Mouse (Mus musculus): ENCODE data around the gene Bnc2. TPM values are rescaled to one million over a fixed set of nuclear protein-coding genes. Genes with fewer than 3 reads are reported as not detected.

Bnc2 gene
- polyA plus RNA-seq, 1 experiment from 2014 or later, result 16.2 TPM

GRCm38 (mm10) chr4:84308226-84308862 lies 366.7 kb downstream of the Bnc2 start:
- no peak overlapping the region for H3K4me3 ChIP-seq (ENCODE audit: low read depth, low read length)
- no peaks in the 10 kb centered on the region for H3K4me1 ChIP-seq (ENCODE audit: control insufficient read depth, insufficient read depth, low read length)
- no peaks in the 10 kb centered on the region for H3K36me3 ChIP-seq (ENCODE audit: control insufficient read depth, insufficient read depth, low read length)
- no peak overlapping the region for H3K4me2 ChIP-seq (ENCODE audit: low read depth, low read length)
- no peak overlapping the region for H3K27ac ChIP-seq (ENCODE audit: low read depth, low read length)
- no peaks in the 10 kb centered on the region for H3K9me3 ChIP-seq (ENCODE audit: control insufficient read depth, low read length)
- 15% methylated on average over 4 of the region's 4 CpGs for WGBS
- H3K27me3 ChIP-seq (ENCODE audit: control insufficient read depth, insufficient read depth, low read length), result no peaks in the 10 kb centered on the region
- H3K9ac ChIP-seq (replicated peaks; ENCODE audit: low read depth, low read length), result no peak overlapping the region
- no peak for ATAC-seq (ENCODE audit: low read depth)

DNA sequence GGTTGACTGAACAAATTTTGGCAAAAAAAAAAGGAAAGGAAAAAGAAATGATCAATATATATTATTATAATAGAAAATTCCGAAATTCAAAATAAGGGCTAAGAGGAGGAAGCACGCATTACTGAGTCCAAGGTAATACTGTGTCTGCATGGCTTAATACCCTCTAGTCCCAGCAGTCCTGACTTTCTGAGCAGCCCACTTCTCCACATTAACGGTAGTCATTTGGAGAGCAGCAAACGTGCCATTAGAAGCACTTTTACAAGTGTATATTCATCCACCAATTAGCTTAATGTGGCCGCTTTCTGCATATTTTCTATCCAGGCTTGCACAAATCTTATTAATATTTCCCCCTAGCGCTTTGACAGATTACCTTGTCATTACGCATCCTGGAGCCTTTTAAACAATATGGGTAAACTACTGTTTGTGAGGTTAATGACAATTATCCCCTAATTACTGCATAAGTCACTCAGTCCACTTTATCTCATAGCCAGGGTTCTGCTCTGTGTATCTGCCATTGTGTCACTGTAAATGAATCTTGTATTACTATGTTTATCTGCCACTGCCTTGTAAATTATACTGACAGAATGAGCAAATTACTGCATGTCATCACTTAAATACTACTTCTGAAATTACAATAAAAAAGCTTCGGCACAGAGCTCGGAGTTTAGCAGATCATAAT lies 368.0 kb downstream of the Bnc2 start:
- Histone ChIP-seq H3K9ac (replicated peaks; ENCODE audit: low read depth, low read length) (no peak overlapping the region), H3K4me3 (ENCODE audit: low read depth, low read length) (no peak overlapping the region), H3K4me2 (ENCODE audit: low read depth, low read length) (no peak overlapping the region), H3K4me1 (ENCODE audit: control insufficient read depth, insufficient read depth, low read length) (no peaks in the 10 kb centered on the region), H3K27me3 (ENCODE audit: control insufficient read depth, insufficient read depth, low read length) (no peaks in the 10 kb centered on the region), H3K27ac (ENCODE audit: low read depth, low read length) (no peak overlapping the region), H3K36me3 (ENCODE audit: control insufficient read depth, insufficient read depth, low read length) (no peaks in the 10 kb centered on the region), H3K9me3 (ENCODE audit: control insufficient read depth, low read length) (no peaks in the 10 kb centered on the region)
- 58% methylated on average over 9 of the region's 9 CpGs for WGBS
- 0 out of 2 replicates have a peak, but pooled peaks have one; percentile 28 for ATAC-seq (ENCODE audit: low read depth)

GRCm38 (mm10) chr4:84302949-84303348 lies 372.1 kb downstream of the Bnc2 start:
- Histone ChIP-seq H3K4me1 (ENCODE audit: control insufficient read depth, insufficient read depth, low read length) (no peaks in the 10 kb centered on the region), H3K9me3 (ENCODE audit: control insufficient read depth, low read length) (peaks cover 3% of the 10 kb centered on the region; the same call in 1 of the 2 replicates), H3K27me3 (ENCODE audit: control insufficient read depth, insufficient read depth, low read length) (no peaks in the 10 kb centered on the region), H3K9ac (replicated peaks; ENCODE audit: low read depth, low read length) (no peak overlapping the region), H3K4me2 (ENCODE audit: low read depth, low read length) (no peak overlapping the region), H3K36me3 (ENCODE audit: control insufficient read depth, insufficient read depth, low read length) (no peaks in the 10 kb centered on the region), H3K27ac (ENCODE audit: low read depth, low read length) (no peak overlapping the region), H3K4me3 (ENCODE audit: low read depth, low read length) (no peak overlapping the region)
- ATAC-seq (ENCODE audit: low read depth), result no peak
- 74% methylated on average over 3 of the region's 3 CpGs for WGBS

DNA sequence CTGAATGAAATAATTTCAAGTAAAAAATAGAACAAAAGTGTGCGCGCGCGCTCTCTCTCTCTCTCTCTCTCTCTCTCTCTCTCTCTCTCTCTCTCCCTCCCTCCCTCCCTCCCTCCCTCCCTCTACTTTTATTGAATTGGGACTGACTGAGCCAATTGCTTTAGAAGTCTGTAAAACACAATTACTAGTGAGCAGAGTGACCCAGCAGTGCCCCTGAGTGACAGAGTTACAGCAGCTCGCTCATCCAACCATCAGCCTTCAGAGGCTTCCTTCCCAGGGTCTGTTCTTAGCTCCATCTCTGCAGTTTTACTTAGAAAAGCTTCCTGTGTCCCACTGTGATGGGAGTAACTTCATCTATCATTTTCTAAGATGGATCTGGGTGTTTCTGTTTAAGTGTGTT lies 389.9 kb downstream of the Bnc2 start:
- Histone ChIP-seq H3K4me3 (ENCODE audit: low read depth, low read length) (no peak overlapping the region), H3K27me3 (ENCODE audit: control insufficient read depth, insufficient read depth, low read length) (no peaks in the 10 kb centered on the region), H3K9me3 (ENCODE audit: control insufficient read depth, low read length) (no peaks in the 10 kb centered on the region), H3K36me3 (ENCODE audit: control insufficient read depth, insufficient read depth, low read length) (no peaks in the 10 kb centered on the region), H3K4me2 (ENCODE audit: low read depth, low read length) (no peak overlapping the region), H3K9ac (replicated peaks; ENCODE audit: low read depth, low read length) (no peak overlapping the region), H3K4me1 (ENCODE audit: control insufficient read depth, insufficient read depth, low read length) (0 out of 2 replicates have a peak, but pooled peaks cover 8% of the 10 kb centered on the region), H3K27ac (ENCODE audit: low read depth, low read length) (no peak overlapping the region)
- 25% methylated on average over 5 of the region's 5 CpGs for WGBS
- no peak for ATAC-seq (ENCODE audit: low read depth)

DNA sequence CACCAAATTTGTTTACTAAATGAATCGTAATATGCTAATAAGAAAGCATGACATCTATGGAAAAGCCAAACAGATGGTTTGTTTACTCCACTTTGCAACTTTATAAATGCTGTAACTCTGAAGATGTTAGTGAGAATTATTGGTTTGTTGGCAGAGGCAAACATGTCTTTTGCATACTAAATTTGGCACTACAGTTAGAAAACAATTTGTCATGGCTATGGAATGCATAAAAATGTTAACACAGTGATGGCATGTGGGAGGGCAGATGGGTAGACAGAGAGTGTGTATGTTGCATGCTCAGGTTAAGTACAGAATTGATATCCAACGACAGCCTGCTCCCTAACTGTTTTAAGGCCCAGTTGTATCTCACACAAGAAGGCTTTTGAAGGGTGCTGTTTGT lies 392.4 kb downstream of the Bnc2 start:
- H3K27ac ChIP-seq (ENCODE audit: low read depth, low read length), result no peak overlapping the region
- 0 out of 2 replicates have a peak, but pooled peaks cover 8% of the 10 kb centered on the region for H3K4me1 ChIP-seq (ENCODE audit: control insufficient read depth, insufficient read depth, low read length)
- H3K27me3 ChIP-seq (ENCODE audit: control insufficient read depth, insufficient read depth, low read length), result no peaks in the 10 kb centered on the region
- no peak for ATAC-seq (ENCODE audit: low read depth)
- H3K36me3 ChIP-seq (ENCODE audit: control insufficient read depth, insufficient read depth, low read length), result no peaks in the 10 kb centered on the region
- H3K4me3 ChIP-seq (ENCODE audit: low read depth, low read length), result no peak overlapping the region
- WGBS, result 74% methylated on average over 2 of the region's 2 CpGs
- no peak overlapping the region for H3K4me2 ChIP-seq (ENCODE audit: low read depth, low read length)
- H3K9me3 ChIP-seq (ENCODE audit: control insufficient read depth, low read length), result no peaks in the 10 kb centered on the region
- H3K9ac ChIP-seq (replicated peaks; ENCODE audit: low read depth, low read length), result no peak overlapping the region

DNA sequence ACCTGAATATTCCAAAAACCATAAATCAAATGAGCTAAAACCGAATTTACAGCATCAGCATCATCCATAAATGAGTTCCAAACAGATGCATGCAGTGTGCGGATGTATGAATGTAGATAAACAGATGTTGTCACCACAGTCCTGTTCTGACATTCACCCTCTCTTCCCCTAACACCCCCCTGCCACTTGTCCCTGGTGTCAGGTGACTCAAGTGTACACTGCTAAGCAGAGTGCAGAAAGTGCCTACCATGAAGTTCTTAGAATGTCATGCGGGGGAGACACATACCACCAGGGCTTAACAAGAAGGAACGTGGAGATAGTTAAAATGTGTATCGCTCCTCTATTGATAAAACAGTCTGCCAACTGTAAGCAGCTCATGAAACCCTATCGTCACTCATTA lies 396.9 kb downstream of the Bnc2 start:
- H3K27ac ChIP-seq (ENCODE audit: low read depth, low read length), result no peak overlapping the region
- no peak overlapping the region for H3K4me2 ChIP-seq (ENCODE audit: low read depth, low read length)
- H3K27me3 ChIP-seq (ENCODE audit: control insufficient read depth, insufficient read depth, low read length), result no peaks in the 10 kb centered on the region
- no peak overlapping the region for H3K4me3 ChIP-seq (ENCODE audit: low read depth, low read length)
- H3K9me3 ChIP-seq (ENCODE audit: control insufficient read depth, low read length), result no peaks in the 10 kb centered on the region
- no peak for ATAC-seq (ENCODE audit: low read depth)
- WGBS, result 83% methylated on average over 6 of the region's 6 CpGs
- no peak overlapping the region for H3K9ac ChIP-seq (replicated peaks; ENCODE audit: low read depth, low read length)
- H3K4me1 ChIP-seq (ENCODE audit: control insufficient read depth, insufficient read depth, low read length), result 0 out of 2 replicates have a peak, but pooled peaks cover 3% of the 10 kb centered on the region
- no peaks in the 10 kb centered on the region for H3K36me3 ChIP-seq (ENCODE audit: control insufficient read depth, insufficient read depth, low read length)

DNA sequence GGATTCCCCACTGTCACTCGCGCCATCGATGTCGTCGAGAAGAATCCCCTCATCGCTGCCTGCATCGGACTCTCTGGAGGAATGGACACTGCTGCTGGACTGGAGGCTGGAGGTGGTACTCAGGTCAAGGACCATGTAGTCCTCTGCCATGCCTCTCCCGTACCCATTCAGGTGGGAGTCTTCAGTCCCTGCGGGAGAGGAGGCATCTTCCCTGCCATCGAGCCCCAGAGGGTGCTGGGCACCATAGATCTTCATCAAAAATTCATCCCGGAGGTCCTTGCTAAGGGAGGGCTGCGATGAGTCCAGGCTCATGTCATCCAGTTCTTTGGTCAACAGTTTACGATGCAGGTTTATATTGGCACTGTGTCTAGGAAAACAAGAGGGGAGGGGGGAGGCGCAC lies 399.0 kb downstream of the Bnc2 start:
- no peak for ATAC-seq (ENCODE audit: low read depth)
- H3K4me2 ChIP-seq (ENCODE audit: low read depth, low read length), result no peak overlapping the region
- H3K4me1 ChIP-seq (ENCODE audit: control insufficient read depth, insufficient read depth, low read length), result no peaks in the 10 kb centered on the region
- no peaks in the 10 kb centered on the region for H3K27me3 ChIP-seq (ENCODE audit: control insufficient read depth, insufficient read depth, low read length)
- no peaks in the 10 kb centered on the region for H3K36me3 ChIP-seq (ENCODE audit: control insufficient read depth, insufficient read depth, low read length)
- no peak overlapping the region for H3K27ac ChIP-seq (ENCODE audit: low read depth, low read length)
- no peaks in the 10 kb centered on the region for H3K9me3 ChIP-seq (ENCODE audit: control insufficient read depth, low read length)
- no peak overlapping the region for H3K4me3 ChIP-seq (ENCODE audit: low read depth, low read length)
- no peak overlapping the region for H3K9ac ChIP-seq (replicated peaks; ENCODE audit: low read depth, low read length)
- 92% methylated on average over 14 of the region's 14 CpGs for WGBS

DNA sequence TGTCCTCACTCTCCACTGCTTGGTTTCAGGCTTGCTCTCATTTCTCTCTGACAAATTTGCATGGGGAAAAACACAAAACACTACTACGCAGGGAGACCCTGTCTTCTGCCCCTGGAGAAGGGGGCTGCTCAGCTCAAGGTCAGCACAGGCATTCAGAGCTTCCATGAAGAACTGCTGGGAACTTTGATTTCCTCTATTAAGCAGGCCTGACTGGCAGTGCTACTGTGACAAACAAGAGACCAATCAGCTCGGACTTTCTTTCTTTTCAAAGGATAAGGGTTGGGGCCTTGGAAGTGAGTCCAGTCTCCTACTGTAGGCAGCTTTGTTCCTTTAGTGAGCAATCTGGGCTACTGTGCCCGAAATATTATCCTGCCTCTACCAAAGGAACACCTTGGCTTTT lies 400.9 kb downstream of the Bnc2 start:
- Histone ChIP-seq H3K27ac (ENCODE audit: low read depth, low read length) (no peak overlapping the region), H3K4me3 (ENCODE audit: low read depth, low read length) (no peak overlapping the region), H3K4me2 (ENCODE audit: low read depth, low read length) (no peak overlapping the region), H3K9ac (replicated peaks; ENCODE audit: low read depth, low read length) (no peak overlapping the region), H3K36me3 (ENCODE audit: control insufficient read depth, insufficient read depth, low read length) (no peaks in the 10 kb centered on the region), H3K4me1 (ENCODE audit: control insufficient read depth, insufficient read depth, low read length) (no peaks in the 10 kb centered on the region), H3K27me3 (ENCODE audit: control insufficient read depth, insufficient read depth, low read length) (no peaks in the 10 kb centered on the region), H3K9me3 (ENCODE audit: control insufficient read depth, low read length) (no peaks in the 10 kb centered on the region)
- no peak for ATAC-seq (ENCODE audit: low read depth)
- WGBS, result 49% methylated on average over 3 of the region's 3 CpGs

- Histone ChIP-seq H3K27me3 (ENCODE audit: control insufficient read depth, insufficient read depth, low read length) (no peaks in the 10 kb centered on the region), H3K4me3 (ENCODE audit: low read depth, low read length) (no peak overlapping the region), H3K9me3 (ENCODE audit: control insufficient read depth, low read length) (no peaks in the 10 kb centered on the region), H3K9ac (replicated peaks; ENCODE audit: low read depth, low read length) (no peak overlapping the region), H3K4me1 (ENCODE audit: control insufficient read depth, insufficient read depth, low read length) (no peaks in the 10 kb centered on the region), H3K27ac (ENCODE audit: low read depth, low read length) (no peak overlapping the region), H3K36me3 (ENCODE audit: control insufficient read depth, insufficient read depth, low read length) (no peaks in the 10 kb centered on the region), H3K4me2 (ENCODE audit: low read depth, low read length) (no peak overlapping the region)
- WGBS, result 73% methylated on average over 2 of the region's 2 CpGs
- no peak for ATAC-seq (ENCODE audit: low read depth)
Measured at GRCm38 (mm10) chr4:84272867-84273266, 402.2 kb downstream of the Bnc2 start.

Data from neural tube, embryonic 14.5 days (tissue).